Mouse (Mus musculus): ENCODE data around the gene Crlf3.

The Crlf3 gene

DNA sequence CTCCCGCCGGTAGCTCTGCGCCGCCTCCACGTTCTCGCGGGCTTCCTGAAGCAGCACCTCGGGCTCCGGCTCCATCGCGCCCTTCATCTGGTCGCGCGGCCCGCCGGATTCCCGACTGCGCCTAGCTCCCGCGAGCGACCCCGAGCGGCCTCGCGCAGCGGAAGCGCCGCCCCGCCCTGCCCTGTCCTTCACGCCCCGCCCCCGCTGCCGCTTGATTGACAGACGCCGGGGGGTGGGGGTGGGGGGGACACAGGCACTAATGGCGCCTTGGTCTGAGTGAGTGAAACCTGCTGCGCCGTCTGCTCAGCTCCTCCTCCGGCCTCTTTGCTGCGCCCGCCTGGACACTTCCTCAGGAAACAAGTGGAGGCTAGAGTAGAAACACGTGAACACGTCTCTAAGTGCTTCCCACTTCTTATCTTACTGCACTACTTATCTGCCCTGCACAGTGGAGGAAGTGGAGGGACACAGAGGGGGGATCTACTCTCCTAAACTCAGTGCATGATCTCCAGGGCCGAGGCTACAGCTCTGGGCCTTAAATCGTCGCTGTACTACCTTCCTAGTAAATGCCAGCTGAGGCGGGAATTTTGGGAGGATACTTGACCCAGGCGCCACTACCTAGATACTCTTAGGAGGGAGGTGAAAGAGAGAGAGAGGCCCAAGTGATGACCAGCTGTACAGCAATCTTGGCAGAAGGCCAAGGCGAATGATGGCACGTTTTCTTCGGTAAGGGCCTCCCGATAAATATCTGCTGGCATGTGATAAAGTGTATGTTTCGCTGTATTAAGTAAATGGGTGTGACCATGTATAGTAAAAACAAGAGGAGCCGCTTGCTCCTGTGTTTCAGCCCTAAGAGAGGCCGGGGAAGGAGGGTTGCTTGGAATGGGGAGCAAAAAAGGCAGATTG lies at the start of gene Crlf3:
Crlf3 (minus strand) TSS at position 166 of the 903 bp plus-strand sequence.
- peak; percentile 93 to 95 for DNase-seq

DNA sequence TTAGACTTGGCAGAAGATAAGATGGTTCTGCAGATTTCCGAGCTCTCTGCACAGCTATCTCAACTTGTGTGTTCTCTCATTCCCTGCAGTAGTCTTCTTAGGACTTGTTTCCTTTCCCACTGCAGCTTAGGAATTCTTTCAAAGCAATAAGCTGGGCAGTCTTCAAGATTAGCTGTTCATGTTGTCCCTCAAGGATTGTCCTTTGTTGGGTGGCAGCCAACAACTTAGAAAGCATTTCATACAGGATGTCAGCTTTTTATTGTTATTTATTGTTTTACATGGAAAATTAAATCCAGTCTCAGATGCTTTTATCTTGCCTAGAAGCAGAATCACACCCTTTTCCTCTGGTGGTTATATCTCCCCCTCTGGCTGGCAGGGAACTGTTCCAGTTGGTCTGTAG lies 35.6 kb upstream of the Crlf3 start:
- DNase-seq: no peak

DNA sequence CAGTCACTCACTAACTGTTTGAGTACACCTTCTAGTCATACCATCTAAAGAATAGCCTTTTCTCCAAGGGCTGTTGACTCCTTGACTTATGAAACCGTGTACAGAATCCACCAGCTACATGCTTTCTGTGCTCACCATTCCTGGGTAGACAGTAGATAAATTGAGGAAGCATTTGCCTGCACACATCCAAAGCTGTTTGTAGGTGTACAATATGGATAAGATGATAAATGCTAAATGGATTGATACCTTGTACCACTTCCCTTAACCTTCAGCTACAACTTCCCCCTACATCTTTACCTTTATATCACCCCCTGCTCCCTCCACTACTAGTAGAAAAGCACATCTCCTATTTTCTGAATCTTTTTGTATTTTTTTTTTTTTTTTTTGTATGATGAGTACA lies 23.6 kb upstream of the Crlf3 start:
- DNase-seq: no peak

DNA sequence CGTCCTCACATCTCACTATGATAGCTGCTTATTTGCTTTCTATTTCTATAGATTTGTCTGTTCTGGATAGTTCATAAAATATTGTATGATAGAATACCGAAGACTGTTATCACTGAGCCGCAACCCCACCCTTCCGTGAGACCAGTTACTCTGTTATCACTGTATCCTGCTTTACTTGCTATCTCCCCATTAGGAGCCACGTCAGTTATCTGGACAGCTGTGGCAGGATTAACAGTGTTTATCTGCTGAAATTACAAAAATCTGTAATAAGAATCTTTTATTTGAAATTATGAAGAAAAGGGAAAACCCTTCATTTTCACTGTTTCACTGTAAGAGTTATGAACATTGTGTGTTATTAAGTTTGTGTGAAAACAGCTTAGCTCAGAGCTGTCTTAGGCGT lies 20.5 kb upstream of the Crlf3 start:
- no peak for DNase-seq

DNA sequence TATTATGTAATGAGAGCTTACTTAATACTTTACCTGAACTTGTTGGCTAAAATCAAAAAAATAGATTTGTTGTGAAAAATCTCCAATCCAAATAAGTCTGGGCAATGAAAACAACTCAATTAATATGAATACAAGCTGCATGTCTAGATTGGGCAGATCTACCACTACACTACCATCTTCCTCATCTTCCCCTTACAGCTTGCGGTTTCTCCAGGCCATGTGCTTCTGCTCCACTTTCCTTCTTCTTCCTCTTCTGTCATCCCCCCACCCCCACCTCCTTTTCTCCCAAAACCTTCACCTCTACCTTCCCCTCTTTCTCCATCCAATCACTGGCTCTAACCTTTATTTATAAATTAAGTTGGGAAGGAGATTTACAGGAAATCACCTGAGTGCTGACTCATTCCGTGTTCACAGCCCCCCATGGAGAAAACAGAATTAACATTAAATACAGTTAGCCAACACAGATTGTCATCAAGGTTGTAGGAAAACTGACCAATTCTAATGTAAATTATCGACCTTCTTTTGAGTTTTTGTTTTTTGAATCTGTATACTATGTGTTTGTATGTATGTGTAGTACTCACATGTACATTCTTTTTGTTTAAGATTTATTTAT lies 17.8 kb upstream of the Crlf3 start:
- DNase-seq: no peak

DNA sequence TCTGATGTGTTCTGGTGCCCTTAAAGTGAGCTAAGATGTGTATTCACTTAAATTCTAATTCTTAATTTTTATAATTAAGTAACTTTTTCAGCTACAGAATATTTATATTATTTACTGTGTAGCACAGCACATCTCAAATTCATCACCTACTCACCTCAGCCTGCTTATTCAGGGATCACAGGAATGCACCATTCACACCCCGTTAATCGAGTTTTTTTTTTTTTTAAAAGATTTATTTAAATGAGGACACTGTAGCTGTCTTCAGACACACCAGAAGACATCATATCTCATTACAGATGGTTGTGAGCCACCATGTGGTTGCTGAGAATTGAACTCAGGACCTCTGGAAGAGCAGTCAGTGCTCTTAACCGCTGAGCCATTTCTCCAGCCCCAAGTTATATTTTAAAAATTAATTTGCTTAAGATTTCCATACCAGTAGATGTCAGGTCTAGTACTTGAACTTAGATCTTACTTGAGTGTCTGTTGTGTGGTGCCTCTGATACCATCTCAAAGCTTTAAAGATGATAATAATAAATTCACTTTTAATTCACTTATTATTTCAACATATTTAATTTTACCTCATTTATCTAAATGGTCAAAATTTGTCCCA lies 9.9 kb upstream of the Crlf3 start:
- DNase-seq: no peak

DNA sequence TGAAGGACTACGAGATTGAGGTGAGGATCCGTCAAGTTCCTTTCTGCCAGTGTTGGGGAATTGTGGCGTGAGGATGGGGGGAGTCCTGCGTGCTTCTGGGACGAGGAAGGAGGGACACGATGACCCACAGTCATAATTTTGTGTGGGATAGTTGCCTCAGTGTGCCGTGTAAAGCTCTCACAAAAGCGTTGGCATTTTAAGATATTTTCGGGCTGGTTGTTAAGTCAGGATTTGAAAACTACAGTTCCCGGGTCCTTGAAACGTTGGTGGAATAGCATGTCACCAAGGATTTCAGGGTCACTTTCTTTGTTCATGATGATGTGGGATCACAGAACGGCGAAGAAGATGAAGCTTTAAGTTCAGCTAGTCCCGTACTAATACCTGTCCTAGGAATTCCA lies 9.0 kb upstream of the Crlf3 start:
- DNase-seq: no peak

DNA sequence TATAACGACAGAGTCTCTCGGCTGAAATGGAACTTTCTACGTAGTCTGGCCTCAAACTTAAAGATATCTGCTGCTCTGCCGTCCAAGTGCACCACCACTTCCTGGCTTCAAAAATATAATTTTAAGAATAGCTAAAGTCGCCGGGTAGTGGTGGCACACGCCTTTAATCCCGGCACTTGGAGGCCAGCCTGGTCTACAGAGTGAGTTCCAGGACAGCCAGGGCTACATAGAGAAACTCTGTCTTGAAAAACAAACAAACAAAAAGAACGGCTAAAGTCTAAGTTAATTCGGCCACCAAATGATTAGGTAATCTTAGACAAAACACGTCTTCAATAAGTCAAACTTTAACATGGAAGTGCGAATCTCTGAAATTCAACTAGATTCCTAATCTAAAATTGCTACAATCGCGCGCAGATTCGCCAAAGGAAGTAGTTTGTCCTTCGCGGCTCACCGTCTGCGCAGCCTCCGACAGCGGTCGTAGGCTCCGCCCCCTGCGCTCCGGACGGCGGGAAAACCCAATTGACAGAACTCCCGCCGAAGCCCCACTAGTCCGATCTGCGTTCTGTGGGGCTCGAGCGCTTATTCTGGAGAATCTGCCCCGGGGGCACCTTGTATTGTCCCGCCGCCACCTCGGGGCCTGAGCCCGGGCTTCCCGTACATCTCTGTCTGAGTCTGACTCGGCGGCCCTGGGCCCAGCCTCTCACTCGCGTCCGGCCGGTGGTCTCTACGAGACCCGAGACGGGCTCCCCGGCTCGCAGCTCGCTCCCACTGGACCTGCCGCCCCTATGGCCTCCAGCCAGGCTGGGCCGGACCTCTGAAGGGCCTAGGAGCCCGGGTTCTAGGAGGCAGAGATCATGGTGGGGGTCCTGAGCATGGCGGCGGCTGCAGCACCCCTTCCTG lies 8.4 kb upstream of the Crlf3 start, which contains the start of gene Atad5:
Atad5 (plus strand) TSS at position 484 of the 900 bp plus-strand sequence.
- DNase-seq: peak; percentile 86 to 87

DNA sequence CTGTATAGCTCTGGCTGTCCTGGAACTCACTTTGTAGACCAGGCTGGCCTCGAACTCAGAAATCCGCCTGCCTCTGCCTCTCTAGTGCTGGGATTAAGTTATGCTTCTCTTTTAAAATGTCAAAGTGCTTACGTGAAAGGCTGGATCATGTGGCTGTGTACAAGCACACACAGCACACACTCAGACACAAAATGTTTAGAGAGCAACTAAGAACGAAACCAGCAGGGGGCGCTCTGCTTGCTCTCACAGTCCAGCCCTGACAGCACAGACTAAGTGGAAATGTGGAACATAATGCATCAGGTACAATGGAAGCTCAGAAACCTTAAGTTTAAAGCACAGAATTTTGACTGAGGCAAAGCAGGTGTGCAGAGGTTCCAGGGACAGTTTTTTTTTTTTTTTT lies 6.1 kb upstream of the Crlf3 start:
- peak; percentile 80 to 86 for DNase-seq

DNA sequence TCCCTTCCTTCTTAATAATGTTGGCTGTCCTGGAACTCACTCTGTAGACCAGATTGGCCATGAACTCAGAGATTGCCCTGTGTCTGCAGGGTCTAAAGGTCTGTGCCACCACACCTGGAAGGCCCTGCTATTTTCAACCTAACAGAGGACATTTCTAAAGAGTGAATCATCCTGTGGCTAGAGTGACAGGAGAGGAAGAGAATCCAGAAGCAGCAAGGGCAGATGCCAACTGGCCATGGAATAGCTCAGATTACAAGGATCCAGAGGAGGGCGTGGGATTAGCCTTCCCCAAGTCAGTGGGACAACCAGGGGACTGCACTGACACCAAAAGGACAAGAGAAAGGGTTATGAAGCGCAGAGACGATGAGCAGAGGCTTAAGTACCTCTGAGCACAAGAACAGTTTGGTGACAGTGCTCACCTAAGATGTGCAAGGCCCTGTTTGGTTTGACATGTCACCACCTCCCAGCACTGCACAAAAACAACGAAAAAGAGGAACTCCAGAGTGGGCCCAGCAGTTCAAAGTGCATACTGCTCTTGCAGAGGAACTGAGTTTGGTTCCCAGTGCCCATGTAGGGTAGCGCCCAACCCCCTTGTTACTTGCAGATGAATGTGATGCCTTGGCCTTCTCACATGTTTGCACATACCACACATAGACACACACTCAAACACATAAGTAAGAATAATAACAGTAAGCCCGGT lies 4.7 kb upstream of the Crlf3 start:
- DNase-seq: peak; percentile 20 to 23

DNA sequence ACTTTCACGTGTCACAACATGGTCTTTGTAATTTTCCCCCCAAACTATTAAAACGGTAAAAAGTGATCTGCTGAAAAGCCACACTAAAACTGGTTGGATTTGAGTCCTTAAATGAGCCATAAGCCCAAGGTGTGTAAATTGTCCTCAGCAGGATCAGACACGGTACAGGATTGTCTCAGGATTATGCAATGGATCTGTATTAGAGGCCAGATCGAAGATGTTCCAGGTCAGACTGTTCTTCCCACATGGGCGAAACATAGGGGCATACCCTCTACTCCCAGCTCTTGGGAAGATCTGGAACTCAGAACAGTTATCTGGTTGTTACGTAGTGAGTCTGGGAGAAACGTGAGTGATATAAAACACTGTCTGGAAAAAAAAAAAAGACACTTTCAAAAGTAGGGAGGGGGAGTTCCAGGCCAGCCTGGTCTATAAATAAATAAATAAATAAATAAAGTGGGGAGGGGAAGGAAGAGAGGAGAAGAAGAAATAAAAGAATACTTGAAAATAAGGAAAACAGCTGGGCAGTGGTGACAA lies 1.1 kb upstream of the Crlf3 start:
- DNase-seq: no peak

DNA sequence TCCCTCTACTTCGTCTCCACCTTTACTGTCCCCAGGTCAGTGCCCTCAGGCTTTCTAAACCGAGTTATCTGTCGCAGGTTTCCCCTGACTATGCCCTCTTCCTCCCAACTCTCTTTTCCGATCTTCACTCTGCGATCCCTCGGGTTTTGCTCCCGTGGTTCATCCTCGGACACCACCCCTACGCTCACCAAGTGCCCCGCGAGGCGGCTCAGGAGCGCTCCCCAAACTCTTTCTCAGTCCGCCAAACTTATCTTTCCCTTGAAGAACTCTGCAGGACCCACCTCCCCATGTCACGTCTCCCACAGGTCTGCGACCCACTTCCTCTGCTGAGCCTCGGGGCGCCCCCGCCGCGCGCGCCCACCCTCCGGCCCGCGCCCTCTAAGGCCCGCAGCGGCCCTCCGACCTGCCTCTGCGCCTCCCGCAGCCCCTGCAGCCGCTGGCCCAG lies 388 bp downstream of the Crlf3 start:
- peak; percentile 35 to 45 for DNase-seq

DNA sequence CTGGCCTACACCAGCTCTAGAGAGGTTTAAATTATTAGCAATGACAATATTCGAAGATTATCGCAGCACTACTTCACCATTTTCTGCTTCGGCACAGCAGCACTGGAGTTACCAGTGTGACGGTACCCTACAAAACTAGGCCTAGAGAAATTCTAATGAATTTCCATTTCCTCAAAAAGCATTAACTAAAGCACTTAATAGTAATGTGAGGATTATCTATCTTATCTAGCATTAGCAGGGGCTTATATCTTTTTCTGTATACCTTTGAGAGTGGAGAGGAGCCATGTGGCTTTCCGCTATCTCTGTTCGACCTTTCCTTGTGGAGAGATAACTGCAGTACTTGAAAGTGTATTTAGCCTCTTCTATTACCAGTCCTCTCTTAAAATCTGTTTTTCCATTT lies 1.0 kb downstream of the Crlf3 start:
- DNase-seq: no peak

DNA sequence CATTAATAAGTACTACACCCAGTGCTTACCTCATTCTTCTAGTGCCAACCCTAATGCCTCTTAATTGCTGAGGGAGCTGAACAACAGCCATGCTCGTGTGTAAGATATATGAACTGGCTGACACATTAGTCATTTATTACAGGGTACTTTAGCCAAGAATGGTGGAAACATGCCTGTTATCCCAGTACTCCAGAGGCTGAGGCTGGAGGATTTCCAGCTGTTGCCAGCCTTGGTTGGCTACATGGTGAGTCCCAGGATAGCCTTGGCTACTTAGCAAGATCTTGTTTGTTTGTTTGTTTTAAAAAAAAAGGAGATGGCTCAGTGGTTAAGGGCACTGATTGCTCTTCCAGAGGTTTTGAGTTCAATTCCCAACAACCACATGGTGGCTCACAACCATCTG lies 2.0 kb downstream of the Crlf3 start:
- no peak for DNase-seq

DNA sequence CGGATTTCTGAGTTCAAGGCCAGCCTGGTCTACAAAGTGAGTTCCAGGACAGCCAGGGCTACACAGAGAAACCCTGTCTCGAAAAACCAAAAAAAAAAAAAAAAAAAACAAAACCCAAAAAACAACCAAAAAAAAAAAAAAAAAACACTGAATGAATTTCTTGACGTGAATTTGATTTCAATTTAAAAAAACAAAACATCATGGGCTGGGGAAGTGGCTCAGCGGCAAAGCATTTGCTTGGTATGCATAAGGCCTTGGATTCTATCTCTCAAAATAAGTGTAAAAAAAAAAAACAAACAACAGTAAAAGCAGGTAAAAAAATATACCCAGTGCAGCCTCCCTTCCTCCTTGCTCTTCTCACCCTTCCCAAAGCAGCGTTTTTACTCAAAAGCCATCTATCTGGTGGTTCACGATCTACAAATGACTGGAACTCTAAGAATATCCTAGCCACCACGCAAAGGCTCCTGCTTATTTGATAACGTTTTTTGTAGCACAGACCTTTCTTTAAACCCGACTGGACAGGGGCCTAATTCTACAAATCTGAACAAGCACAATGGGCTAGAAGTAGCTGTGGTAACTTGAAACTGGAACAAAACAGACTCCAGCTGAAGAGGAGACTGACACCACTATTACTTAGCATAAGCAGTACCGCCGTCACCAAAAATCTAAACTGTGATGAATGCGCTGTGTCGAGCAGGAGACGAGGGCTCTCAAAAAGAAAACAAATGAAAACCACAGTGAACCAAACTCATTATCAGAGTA lies 2.8 kb downstream of the Crlf3 start:
- DNase-seq: peak in 1 of 2 experiments; percentile 54

DNA sequence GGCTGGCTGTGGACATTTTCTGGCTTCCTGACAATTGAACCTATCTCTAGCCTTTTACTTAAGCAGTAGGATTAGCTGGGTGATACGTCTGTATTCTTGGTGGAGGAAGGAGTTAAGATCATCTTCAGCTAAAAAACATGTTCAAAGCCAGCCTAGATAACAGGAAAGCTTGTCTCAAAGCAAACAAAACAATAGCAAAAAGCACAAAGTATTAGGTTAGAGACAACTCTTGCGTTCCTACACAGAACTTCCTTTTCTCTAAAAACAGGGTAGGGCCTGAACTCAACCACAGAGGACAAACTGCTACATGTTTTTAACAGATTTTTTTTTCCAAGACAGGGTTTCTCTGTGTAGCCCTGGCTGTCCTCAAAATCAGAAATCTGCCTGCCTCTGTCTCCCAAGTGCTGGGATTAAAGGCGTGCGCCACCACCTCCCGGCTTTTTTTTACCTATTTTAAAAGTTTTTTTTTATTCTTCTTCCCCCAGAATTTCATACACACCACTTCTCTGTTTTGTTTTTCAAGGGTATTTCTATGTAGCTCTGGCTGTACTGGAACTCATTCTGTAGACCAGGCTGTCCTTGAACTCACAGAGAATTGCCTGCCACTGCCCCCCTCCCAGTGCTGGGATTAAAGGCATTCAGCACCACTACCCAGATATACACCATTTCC lies 5.0 kb downstream of the Crlf3 start:
- no peak for DNase-seq

DNA sequence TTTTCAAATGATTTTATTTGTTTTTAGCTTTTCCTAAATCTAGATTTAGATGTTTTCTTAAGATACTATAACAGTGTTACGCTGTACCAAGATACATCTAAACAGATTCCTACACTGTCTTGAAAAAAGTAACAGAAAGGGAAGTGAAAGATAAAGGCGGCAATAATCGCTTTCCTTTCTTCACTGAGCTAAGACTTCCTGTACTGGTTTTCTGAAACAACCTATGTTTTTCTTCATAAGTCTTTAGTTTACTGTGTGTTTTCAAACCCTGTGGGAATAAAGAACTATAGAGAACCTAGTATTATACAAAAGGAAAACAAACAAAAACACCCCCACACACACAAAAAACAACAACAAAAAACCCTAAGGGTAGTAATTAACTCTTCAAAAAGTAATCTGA lies 8.4 kb downstream of the Crlf3 start:
- DNase-seq: no peak

DNA sequence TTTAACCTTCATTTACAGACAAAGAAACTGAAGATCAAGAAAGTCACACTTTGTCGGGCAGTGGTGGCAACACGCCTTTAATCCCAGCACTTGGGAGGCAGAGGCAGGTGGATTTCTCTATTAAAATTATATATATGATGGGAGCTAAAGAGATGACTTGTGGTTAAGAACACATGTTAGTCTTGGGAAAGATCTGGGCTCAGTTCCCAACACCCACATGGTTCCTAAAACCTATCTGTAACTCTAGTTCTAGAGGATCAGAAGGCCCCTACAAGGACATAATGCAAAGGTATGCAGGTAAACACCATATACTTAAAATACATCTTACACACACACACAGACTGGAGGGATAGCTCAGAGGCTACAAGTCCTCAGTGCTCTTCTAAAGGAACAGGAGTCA lies 9.8 kb downstream of the Crlf3 start:
- DNase-seq: no peak

DNA sequence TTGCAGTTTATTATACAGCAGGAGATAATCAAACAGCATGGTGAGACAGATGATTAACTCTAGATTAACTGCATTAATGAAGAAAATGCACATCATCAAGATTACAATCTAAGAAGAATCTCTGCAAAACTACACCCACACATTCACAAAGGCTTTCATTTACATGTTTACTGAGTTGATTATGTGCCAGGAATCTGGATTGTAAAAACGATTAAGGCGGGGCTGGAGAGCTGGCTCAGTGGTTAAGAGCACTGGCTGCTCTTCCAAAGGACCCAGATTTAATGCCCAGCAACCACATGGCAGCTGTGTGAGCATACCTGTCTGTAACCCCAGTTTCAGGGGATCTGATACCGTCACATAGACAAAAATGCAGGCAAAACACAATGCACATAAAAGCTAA lies 11.0 kb downstream of the Crlf3 start:
- no peak for DNase-seq

DNA sequence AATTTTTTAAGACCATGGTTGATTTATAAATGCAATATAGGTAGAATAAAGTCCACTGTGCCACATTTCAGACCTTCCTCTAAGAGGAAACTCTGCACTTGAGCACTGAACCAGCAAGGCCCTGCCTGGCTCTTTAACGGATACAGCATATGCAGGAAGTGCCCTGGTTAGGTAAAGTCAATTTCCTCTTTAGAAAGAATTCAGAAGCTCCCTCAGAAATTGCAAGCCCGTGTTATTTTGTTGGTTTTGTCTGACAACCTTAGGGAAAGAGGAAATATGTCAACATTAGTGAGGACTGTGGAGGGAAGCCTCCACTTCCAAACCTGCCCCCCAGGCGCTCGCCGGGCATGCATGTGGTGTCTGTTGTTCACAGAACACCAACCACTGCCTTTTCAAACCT lies 13.2 kb downstream of the Crlf3 start:
- no peak for DNase-seq
